Mouse (Mus musculus) ES-E14 (cell line): ENCODE measurements at regions not wholly inside any gene's neighbourhood (a gene's known extent, or its start where the extent isn't known, plus 50 kb on each side); places are given as distances from the start of the nearest gene placed in this dataset.

Source experiments
- DNase-seq: peaks from one replicate; pipeline ENCODE4 v3.0.0-alpha.2; 2013; ENCODE audit warnings: low read depth, low spot score
- H3K27ac ChIP-seq: 2 replicates; pipeline ENCODE4 v1.5.1; 2012; ENCODE audit warnings: low read depth, mild to moderate bottlenecking, low read length, moderate library complexity, mixed read lengths; ENCODE audit not compliant: poor library complexity, insufficient read depth, severe bottlenecking
- H3K36me3 ChIP-seq: 2 replicates; pipeline ENCODE4 v1.6.1; 2012; ENCODE audit warnings: mild to moderate bottlenecking, low read length, moderate library complexity, mixed read lengths; ENCODE audit not compliant: control insufficient read depth, poor library complexity, insufficient read depth, severe bottlenecking
- H3K4me1 ChIP-seq, 2 experiments: fragments of 150-350 bp in 1 of 2; sonication (generic) in 1 of 2; 2 replicates each; pipeline ENCODE4 v1.6.1; 2012; ENCODE audit warnings: low read length in 2 of 2, mild to moderate bottlenecking in 1 of 2, mixed read lengths in 1 of 2; ENCODE audit not compliant: control insufficient read depth in 2 of 2, insufficient read depth in 2 of 2, poor library complexity in 1 of 2
- H3K4me3 ChIP-seq, 2 experiments: fragments of 150-350 bp in 1 of 2; sonication (generic) in 1 of 2; 2 replicates each; pipeline ENCODE4 v1.5.1; 2012; ENCODE audit warnings: low read length in 2 of 2, low read depth in 1 of 2, mild to moderate bottlenecking in 1 of 2, mixed read lengths in 1 of 2; ENCODE audit not compliant: insufficient read depth in 1 of 2, poor library complexity in 1 of 2, severe bottlenecking in 1 of 2
- H3K9ac ChIP-seq: 2 replicates; pipeline ENCODE4 v1.6.1; 2012; ENCODE audit warnings: low read depth, mild to moderate bottlenecking, low read length, mixed read lengths; ENCODE audit not compliant: poor library complexity, insufficient read depth, severe bottlenecking
- H3K9me3 ChIP-seq: fragments of 150-350 bp; sonication (generic); 2 replicates; pipeline ENCODE4 v1.6.1; 2012; ENCODE audit warnings: low read depth, mild to moderate bottlenecking, low read length; ENCODE audit not compliant: control insufficient read depth, insufficient read depth
- CHD2 ChIP-seq: IDR thresholded peaks from 2 replicates; pipeline ENCODE4 v1.6.1; 2014; ENCODE audit warnings: mild to moderate bottlenecking, low read depth, low read length, inconsistent platforms
- HCFC1 ChIP-seq: IDR thresholded peaks from 2 replicates; pipeline ENCODE4 v1.6.1; 2012; ENCODE audit warnings: low read length, inconsistent platforms, borderline replicate concordance; ENCODE audit not compliant: insufficient read depth
- MAFK ChIP-seq: IDR thresholded peaks from 2 replicates; pipeline ENCODE4 v1.6.1; 2014; ENCODE audit warnings: mild to moderate bottlenecking, low read depth, low read length, inconsistent platforms; ENCODE audit not compliant: insufficient read depth
- ZC3H11A ChIP-seq: IDR thresholded peaks from 2 replicates; pipeline ENCODE4 v1.6.1; 2012; ENCODE audit warnings: low read depth, mild to moderate bottlenecking, inconsistent platforms, low read length, borderline replicate concordance
- ZNF384 ChIP-seq: IDR thresholded peaks from 2 replicates; pipeline ENCODE4 v1.6.1; 2012; ENCODE audit warnings: low read depth, low read length, inconsistent platforms
- in situ Hi-C, 2 experiments: fragments of 600-800 bp; cut with MboI; formaldehyde crosslinking; loops; one replicate each; pipeline ENCODE4 v1.15.1; 2025; ENCODE audit warnings: low sequenced_read_pairs in 2 of 2, inconsistent platforms in 1 of 2; ENCODE audit not compliant: unreplicated experiment in 2 of 2

DNA sequence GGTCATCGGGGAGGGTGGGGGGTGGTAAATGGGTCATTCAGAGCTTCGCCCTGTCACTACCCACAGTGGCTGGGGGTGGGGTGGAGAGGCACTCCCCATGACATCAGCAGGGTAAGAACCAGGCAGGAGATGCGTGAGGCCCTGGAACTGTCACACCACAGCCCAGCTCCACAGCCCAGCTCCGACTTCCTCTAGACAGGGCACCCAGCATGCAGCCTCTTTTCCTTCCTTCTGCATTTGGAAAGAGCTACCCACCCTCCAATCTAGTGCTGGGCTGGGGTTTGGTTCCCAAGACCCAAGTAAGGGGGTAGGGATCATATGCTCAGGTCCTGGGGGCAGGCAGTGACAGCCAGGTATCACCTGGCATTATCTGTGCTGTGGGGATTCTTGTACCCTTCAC is 69.5 kb downstream of the Zfp36l2 start:
- peaks cover 0 to 7% of the 10 kb centered on the region in 2 experiments; a peak in 1 of 4 replicates for H3K4me1 ChIP-seq
- DNase-seq = no peak
- H3K9me3 ChIP-seq = no peaks in the 10 kb centered on the region
- TF ChIP-seq ZNF384 (no peak), CHD2 (no peak), HCFC1 (no peak), ZC3H11A (no peak), MAFK (no peak)
- no peak overlapping the region for H3K9ac ChIP-seq
- no peaks in the 10 kb centered on the region for H3K36me3 ChIP-seq
- no peak overlapping the region for H3K4me3 ChIP-seq
- in situ Hi-C loops = no loop called here
- no peak overlapping the region for H3K27ac ChIP-seq

DNA sequence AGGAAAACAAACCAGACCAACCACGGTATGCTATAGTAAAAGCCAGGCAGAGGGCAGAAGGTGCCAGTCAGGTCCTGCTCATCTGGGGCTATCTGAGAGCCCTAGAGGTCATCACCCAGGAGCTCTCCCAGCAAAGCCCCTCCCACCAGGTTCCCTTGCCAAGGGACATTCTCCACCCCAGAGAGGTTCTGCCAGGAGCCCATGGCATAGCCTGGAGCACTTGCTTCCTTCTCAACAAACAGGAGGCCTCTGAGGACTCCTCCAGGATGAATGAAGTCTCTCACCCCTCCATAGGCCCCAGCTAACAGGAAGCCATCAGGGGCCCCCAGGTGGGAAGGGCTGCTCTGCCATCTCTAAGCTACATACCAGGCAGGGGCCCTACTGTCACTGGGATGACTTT is 70.0 kb downstream of the Zfp36l2 start:
- in situ Hi-C loops = no loop called here
- no peak for DNase-seq
- no peak for TF ChIP-seq HCFC1
- no peak for TF ChIP-seq MAFK
- TF ChIP-seq CHD2 = no peak
- no peak for TF ChIP-seq ZNF384
- TF ChIP-seq ZC3H11A = no peak
- peaks cover 0 to 7% of the 10 kb centered on the region in 2 experiments; a peak in 1 of 4 replicates for H3K4me1 ChIP-seq
- H3K9ac ChIP-seq = no peak overlapping the region
- no peak overlapping the region for H3K27ac ChIP-seq
- no peaks in the 10 kb centered on the region for H3K9me3 ChIP-seq
- H3K36me3 ChIP-seq = no peaks in the 10 kb centered on the region
- no peak overlapping the region for H3K4me3 ChIP-seq

DNA sequence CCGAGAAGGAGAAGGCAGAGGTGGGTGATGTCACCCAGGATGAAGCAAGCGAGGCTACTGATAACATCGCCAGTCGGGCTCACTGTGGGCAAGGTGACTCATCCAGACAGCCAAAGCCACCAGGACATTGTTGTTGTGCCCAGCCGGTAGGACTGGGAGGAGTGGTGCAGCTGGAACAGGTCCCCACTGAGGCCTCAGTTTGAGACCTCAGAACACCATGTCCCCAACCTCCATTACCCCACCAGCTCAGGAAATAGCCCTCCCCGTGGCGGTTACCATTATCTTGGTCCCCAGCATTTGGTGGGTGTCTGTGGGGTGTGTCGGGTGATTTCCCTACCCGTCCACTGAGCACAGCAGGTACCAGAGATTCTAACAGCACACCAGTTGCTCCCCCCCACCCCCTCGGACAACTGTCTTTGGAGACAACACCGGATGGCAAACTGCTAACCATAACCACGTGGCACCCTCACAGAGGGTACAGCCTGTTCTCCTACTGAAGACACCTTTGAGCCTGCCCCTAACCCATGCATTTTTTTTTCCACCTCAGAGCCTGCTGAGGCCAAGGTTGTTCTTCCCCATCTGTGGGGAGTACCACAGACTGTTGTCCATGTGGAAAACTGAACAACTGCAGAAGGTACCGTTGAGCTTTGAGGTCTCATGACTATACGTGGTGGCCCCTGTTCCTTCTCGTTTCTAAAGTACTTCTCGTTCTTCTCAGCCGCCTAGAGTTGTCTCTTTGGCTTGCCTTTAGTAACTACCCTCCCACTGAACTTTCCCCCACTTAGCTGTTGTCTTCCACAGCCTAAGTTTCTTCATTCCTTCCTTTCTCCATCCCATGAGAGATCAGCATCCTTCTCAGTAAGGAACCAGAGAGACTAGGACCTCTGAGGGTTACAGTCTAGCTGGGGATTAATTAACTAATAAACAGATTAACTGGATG is 71.1 kb downstream of the Zfp36l2 start:
- DNase-seq = no peak
- in situ Hi-C loops = no loop called here
- Histone ChIP-seq H3K36me3 (no peaks in the 10 kb centered on the region), H3K4me1 (peaks cover 0 to 10% of the 10 kb centered on the region in 2 experiments; a peak in 1 of 4 replicates), H3K4me3 (no peak overlapping the region), H3K27ac (no peak overlapping the region), H3K9me3 (no peaks in the 10 kb centered on the region), H3K9ac (no peak overlapping the region)
- TF ChIP-seq CHD2 = no peak

DNA sequence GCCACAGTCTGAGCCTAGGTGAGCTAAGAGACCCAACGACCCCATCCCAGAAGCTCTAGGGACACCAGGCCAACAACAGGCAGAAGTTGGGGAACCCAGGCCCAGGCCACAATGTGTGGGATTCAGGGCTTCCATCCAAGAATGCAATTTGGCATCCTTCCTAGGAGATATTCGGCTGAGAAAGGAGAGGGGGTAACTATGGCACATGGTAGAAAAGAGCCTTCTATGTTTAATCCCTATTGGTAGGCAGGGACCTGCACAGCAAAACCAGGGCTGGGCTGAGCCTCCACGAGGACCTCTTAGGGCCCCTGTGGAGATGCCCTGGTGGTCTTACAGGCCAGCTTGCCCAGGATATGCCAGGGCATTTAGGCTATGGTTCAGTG is 71.8 kb downstream of the Zfp36l2 start:
- in situ Hi-C loops = no loop called here
- no peak overlapping the region for H3K9ac ChIP-seq
- H3K4me3 ChIP-seq = no peak overlapping the region
- no peak for DNase-seq
- TF ChIP-seq HCFC1 = no peak
- no peak for TF ChIP-seq ZNF384
- TF ChIP-seq MAFK = no peak
- TF ChIP-seq ZC3H11A = no peak
- TF ChIP-seq CHD2 = no peak
- no peaks in the 10 kb centered on the region for H3K36me3 ChIP-seq
- no peak overlapping the region for H3K27ac ChIP-seq
- H3K9me3 ChIP-seq = no peaks in the 10 kb centered on the region
- peaks cover 0 to 10% of the 10 kb centered on the region in 2 experiments; a peak in 1 of 4 replicates for H3K4me1 ChIP-seq

DNA sequence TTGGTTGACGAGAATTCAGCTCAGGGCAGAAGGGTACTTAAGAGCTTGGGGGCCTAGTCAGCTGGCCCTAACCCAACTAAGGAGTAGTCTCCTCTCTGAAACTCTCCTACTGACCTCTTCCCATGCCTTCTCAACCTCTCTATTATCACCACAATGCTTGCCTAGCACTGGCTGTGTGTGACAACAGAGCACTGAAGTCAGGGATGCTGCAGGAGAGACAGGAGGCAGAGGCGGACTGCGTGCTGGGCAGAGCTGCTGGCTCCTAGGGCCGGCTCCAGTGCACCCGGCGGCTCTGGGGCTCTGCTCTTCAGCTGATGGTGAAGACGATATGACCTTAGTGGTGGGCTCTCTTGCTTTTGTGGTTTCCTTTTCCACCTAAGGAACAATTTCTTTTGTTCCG is 72.6 kb downstream of the Zfp36l2 start:
- Histone ChIP-seq H3K9me3 (no peaks in the 10 kb centered on the region), H3K36me3 (no peaks in the 10 kb centered on the region), H3K4me1 (peaks cover 0 to 10% of the 10 kb centered on the region in 2 experiments; a peak in 1 of 4 replicates), H3K27ac (no peak overlapping the region), H3K9ac (no peak overlapping the region), H3K4me3 (no peak overlapping the region)
- in situ Hi-C loops = no loop called here
- DNase-seq = no peak
- TF ChIP-seq ZC3H11A (no peak), ZNF384 (no peak), CHD2 (no peak), HCFC1 (no peak), MAFK (no peak)
